Mouse (Mus musculus) C2C12 (cell line): Measurements from ENCODE around the gene Rnf123. TPM values are rescaled to one million over a fixed set of nuclear protein-coding genes. Genes with fewer than 3 reads are reported as not detected.

Experiments used
- H3K27me3 ChIP-seq: one replicate; pipeline ENCODE4 v1.6.1; 2011; ENCODE audit not compliant: control insufficient read depth, insufficient read depth, insufficient read length
- H3K36me3 ChIP-seq: one replicate; pipeline ENCODE4 v1.6.1; 2011; ENCODE audit not compliant: control insufficient read depth, insufficient read depth
- H3K4me3 ChIP-seq: one replicate; pipeline ENCODE4 v1.5.1; 2011; ENCODE audit warnings: mild to moderate bottlenecking, control low read depth; ENCODE audit not compliant: poor library complexity, insufficient read depth, severe bottlenecking
- H3K79me2 ChIP-seq: one replicate; pipeline ENCODE4 v1.6.1; 2011; ENCODE audit not compliant: control insufficient read depth, insufficient read depth
- H3K79me3 ChIP-seq: one replicate; pipeline ENCODE4 v1.6.1; 2011; ENCODE audit warnings: low read depth, control low read depth
- H3ac ChIP-seq: one replicate; pipeline ENCODE3; 2011; ENCODE audit warnings: low read depth; ENCODE audit not compliant: control insufficient read depth, insufficient read length
- CEBPB ChIP-seq: IDR thresholded peaks from one replicate; pipeline ENCODE4 v1.6.1; 2011; ENCODE audit warnings: low read depth, mild to moderate bottlenecking, control low read depth, moderate library complexity
- CTCF ChIP-seq: IDR thresholded peaks from one replicate; pipeline ENCODE4 v1.5.1; 2011; ENCODE audit not compliant: control insufficient read depth, insufficient read depth, insufficient read length
- FOSL1 ChIP-seq: IDR thresholded peaks from one replicate; pipeline ENCODE4 v1.8.0; 2011; ENCODE audit warnings: mild to moderate bottlenecking, low read length; ENCODE audit not compliant: poor library complexity, insufficient read depth, severe bottlenecking
- MAX ChIP-seq: IDR thresholded peaks from one replicate; pipeline ENCODE4 v1.6.1; 2011; ENCODE audit warnings: mild to moderate bottlenecking, control low read depth
- MYOD1 ChIP-seq: IDR thresholded peaks from one replicate; pipeline ENCODE4 v1.6.1; 2011; ENCODE audit warnings: low read depth; ENCODE audit not compliant: control insufficient read depth, insufficient read length
- MYOG ChIP-seq: IDR thresholded peaks from one replicate; pipeline ENCODE4 v1.6.1; 2011; ENCODE audit not compliant: control insufficient read depth, insufficient read length; ENCODE audit errors: extremely low read depth
- USF1 ChIP-seq: IDR thresholded peaks from one replicate; pipeline ENCODE4 v1.6.1; 2011; ENCODE audit warnings: low read depth, mild to moderate bottlenecking, control low read depth, moderate library complexity
- polyA plus RNA-seq: library from polyadenylated mRNA; unstranded; fragments of >200 nt; fragmentation: generic; extraction: Trizol; gene quantifications from one replicate; pipeline ENCODE4 v1.2.1, GENCODE M21; 2012; ENCODE audit warnings: missing spikeins

Rnf123 gene
- polyA plus RNA-seq, 1 experiment = 15.4 TPM

- TF ChIP-seq USF1 = no peak
- TF ChIP-seq CTCF = no peak
- TF ChIP-seq MYOG = no peak
- TF ChIP-seq MAX = no peak
- no peak for TF ChIP-seq MYOD1
- TF ChIP-seq CEBPB = no peak
- no peak for TF ChIP-seq FOSL1
- no peaks in the 10 kb centered on the region for H3K36me3 ChIP-seq
Measured at GRCm38 (mm10) chr9:108063361-108063760, 19.8 kb downstream of the Rnf123 start.

DNA sequence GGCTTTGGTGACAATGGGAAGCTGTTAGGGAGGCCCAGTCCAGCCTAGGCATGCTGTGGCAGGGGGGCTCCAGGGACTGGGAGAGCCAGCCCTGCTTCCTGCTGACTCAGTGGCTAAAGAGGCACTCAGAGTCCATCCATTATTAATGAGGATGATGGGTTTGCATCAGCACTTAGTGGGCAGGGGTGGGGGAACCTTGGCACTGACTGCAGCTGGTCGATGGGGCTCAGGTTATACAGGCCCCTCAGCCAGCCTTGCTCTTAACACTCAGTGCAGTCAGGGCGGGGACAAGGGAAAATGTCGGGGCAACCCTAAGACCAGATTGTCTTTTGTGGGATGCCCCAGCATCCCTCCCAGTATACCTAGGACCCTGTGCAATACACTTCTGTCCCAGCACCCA, 21.0 kb downstream of the Rnf123 start:
- Histone ChIP-seq H3K27me3 (no peaks in the 10 kb centered on the region), H3K36me3 (no peaks in the 10 kb centered on the region), H3K79me2 (no peaks in the 10 kb centered on the region), H3ac (no peak overlapping the region), H3K79me3 (no peaks in the 10 kb centered on the region), H3K4me3 (no peak overlapping the region)
- TF ChIP-seq MAX = no peak
- TF ChIP-seq CEBPB = no peak
- TF ChIP-seq MYOG = no peak
- TF ChIP-seq MYOD1 = no peak
- TF ChIP-seq USF1 = no peak
- no peak for TF ChIP-seq FOSL1
- no peak for TF ChIP-seq CTCF

More at GRCm38 (mm10) chr9:108063361-108063760, 19.8 kb downstream of the Rnf123 start:
- H3ac ChIP-seq = no peak overlapping the region
- no peaks in the 10 kb centered on the region for H3K79me3 ChIP-seq
- H3K27me3 ChIP-seq = no peaks in the 10 kb centered on the region
- H3K4me3 ChIP-seq = no peak overlapping the region
- no peaks in the 10 kb centered on the region for H3K79me2 ChIP-seq

- Histone ChIP-seq H3K79me2 (no peaks in the 10 kb centered on the region), H3K79me3 (no peaks in the 10 kb centered on the region), H3ac (no peak overlapping the region), H3K36me3 (no peaks in the 10 kb centered on the region), H3K4me3 (no peak overlapping the region), H3K27me3 (no peaks in the 10 kb centered on the region)
- no peak for TF ChIP-seq CTCF
- TF ChIP-seq USF1 = no peak
- TF ChIP-seq MYOG = no peak
Measured at GRCm38 (mm10) chr9:108058291-108058690, 24.9 kb downstream of the Rnf123 start.

- no peaks in the 10 kb centered on the region for H3K27me3 ChIP-seq
- H3K79me3 ChIP-seq = no peaks in the 10 kb centered on the region
- no peak overlapping the region for H3ac ChIP-seq
- no peak overlapping the region for H3K4me3 ChIP-seq
- no peak for TF ChIP-seq USF1
- no peak for TF ChIP-seq MAX
- no peak for TF ChIP-seq CTCF
- TF ChIP-seq MYOG = no peak
- no peak for TF ChIP-seq CEBPB
- no peak for TF ChIP-seq MYOD1
- TF ChIP-seq FOSL1 = no peak
- H3K36me3 ChIP-seq = no peaks in the 10 kb centered on the region
- H3K79me2 ChIP-seq = no peaks in the 10 kb centered on the region
Measured at GRCm38 (mm10) chr9:108057262-108057562, 25.9 kb downstream of the Rnf123 start.

DNA sequence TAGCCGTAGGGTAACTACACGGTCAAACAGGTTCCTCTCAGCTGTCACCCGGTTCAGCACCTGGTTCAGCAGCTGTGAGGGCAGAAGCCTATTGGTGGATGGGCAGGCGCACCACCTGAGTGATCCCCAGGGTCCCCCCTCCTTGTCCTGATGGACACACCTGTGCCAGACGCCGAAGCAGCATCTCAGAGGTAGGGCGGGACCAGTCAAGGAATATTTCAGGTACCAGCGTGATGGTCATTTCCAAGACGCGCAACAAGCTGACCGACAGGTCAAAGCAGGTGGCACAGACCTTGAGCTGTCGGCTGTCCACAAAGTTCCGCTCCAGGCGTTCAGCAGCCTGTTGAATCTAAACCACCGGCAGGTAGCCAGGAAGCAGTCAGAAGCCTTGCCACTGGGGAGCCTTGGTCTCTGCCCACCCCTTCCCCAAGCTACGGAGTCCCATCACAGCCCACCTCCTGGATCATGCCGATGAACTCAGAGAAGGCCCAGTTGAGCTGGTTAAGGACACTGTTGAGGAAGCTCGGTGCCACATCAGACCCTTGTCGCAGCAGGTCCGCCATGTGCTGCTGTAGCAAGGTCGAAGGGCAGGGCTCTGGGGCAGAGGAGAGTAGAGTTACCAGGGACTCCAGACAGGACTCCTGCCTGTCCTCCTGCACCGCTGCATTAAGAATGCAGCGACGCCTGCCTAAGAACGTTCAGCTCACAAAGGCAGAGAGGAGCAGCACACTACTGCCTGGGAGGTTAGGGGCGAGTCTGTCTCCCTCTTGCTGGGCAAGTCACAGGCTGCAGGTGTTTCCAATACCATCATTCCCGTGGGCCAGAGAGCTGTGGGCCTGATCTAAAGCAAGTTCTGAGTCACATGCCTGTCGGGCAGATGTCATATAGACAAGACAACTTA, 26.5 kb downstream of the Rnf123 start:
- H3K4me3 ChIP-seq = no peak overlapping the region
- H3K27me3 ChIP-seq = no peaks in the 10 kb centered on the region
- H3K79me2 ChIP-seq = no peaks in the 10 kb centered on the region
- H3ac ChIP-seq = no peak overlapping the region
- H3K79me3 ChIP-seq = no peaks in the 10 kb centered on the region
- no peak for TF ChIP-seq MYOD1
- TF ChIP-seq CEBPB = no peak
- H3K36me3 ChIP-seq = peaks cover 6% of the 10 kb centered on the region

DNA sequence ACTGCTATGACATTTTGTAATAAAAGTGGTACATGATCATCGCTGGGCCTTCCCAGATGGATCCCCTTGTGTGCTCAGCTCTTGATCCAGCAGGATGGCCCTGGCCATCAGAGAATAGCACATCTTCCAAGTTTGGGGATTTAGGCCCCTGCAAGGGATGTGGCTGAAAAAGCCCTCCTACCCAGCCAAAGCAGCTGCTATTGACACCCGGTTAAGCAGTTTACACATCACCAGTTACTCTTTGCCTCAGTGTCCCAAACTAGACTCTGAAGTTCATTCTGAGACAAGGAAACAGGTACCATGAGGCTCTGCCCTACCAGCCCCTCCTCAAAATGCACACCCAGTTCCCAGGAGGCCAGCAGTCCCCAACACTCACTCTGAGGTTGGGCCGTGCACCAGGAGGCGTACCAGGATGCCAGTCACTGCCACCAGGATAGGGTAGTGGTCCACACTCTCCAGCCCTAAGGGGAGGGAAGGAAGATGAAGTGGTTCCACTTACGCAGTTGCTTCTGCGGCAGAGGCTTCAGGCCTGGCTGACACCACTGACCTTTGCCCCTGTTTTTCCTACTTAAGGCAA, 27.4 kb downstream of the Rnf123 start:
- H3K79me2 ChIP-seq = no peaks in the 10 kb centered on the region
- H3ac ChIP-seq = no peak overlapping the region
- H3K27me3 ChIP-seq = no peaks in the 10 kb centered on the region
- no peak overlapping the region for H3K4me3 ChIP-seq
- H3K36me3 ChIP-seq = peaks cover 13% of the 10 kb centered on the region
- H3K79me3 ChIP-seq = no peaks in the 10 kb centered on the region
- no peak for TF ChIP-seq CTCF
- no peak for TF ChIP-seq FOSL1
- TF ChIP-seq MYOG = no peak
- TF ChIP-seq MAX = no peak
- no peak for TF ChIP-seq CEBPB
- TF ChIP-seq USF1 = no peak
- no peak for TF ChIP-seq MYOD1
